Mouse (Mus musculus): ENCODE measurements around the gene AK157302.

DNA sequence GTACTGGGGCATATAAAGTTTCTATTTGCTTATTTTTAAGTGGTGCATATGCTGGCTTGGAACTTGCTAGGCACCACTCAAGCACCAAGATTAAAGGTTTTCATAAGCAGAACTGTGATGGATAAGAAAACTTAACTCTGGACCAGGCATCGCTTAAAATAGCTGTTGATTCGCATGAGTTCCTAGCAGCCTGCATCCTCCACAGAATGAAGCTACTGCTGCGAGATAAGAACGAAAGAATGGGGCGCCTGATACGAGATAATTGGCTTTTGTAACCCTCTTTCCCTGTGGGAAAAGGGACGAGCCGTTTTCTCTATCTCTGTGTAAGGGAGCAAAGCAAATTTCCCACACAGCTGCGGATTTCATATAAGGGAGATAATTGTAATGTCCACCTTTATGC, 25.9 kb upstream of the AK157302 start:
- TF ChIP-seq CTCF (IDR thresholded peaks at IDR 0.05; ENCODE audit: low read depth) (no peak), EP300 (IDR thresholded peaks at IDR 0.05; ENCODE audit: low read depth) (no peak)
